Mouse (Mus musculus) cerebellum, postnatal 10 days (tissue): Measurements from ENCODE around the gene Rasgef1b.

Experiments
- DNase-seq, 2 experiments: peaks; one replicate each; pipeline ENCODE4 v3.0.0; 2021; ENCODE audit warnings: mixed read lengths in 2 of 2

Gene Rasgef1b

DNA sequence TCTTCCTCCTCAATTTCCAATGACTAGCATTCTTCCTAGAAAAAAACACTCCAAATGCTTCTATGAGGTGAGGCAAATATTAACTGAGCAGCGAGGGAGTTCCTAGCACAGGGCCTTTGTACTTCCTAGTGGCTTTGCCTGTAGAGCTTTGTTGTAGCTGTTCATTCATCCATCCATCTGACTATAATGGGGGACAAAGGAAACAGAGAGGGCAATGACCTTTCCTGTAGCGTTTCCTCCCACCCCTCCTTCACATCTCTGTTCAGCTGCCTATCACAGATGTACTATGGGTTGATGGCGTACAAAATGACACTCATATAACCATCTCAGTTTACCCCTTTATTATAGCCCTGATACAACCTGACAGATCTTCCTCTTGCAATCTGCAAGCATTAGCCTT, 337.3 kb downstream of the Rasgef1b start:
- no peak for DNase-seq

DNA sequence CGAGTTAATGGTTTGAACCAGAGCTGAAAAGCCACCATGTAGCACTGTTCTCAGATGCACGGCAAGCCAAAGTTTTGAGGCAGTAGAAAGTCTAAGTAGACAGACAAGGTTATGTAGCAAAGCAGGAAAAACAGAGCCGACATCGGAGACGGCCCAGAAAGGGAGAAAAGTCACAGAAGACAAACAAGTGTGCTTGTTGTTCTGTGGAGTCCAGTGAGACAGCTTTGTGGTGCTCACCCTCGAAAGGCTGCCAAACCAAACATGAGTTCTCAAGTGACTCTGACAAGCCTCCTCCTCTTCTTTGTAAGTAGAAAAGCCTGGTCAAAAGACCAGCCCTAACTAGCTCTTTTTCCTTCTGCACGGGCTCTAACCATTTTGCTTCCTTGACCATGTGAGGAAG, 338.1 kb downstream of the Rasgef1b start:
- no peak for DNase-seq

DNA sequence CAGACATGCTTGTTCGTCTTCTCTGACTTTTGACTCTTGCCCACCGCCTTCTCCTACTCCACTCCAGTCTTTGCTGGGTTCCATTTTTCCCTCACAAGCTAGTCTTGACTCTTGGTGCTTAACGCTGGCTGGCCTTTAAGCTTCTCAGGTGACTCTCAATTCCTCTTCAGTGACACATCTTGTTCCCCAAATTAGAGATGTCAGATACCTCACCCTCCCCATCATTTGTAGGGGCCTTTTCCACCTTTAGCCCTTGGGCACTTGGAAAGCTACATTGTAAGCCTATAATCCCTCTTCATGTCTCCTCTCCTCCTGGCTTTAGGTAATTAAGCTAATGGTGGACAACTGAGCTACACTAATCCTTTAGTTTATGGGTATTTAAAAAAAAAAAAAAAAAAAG, 338.6 kb downstream of the Rasgef1b start:
- no peak for DNase-seq

DNA sequence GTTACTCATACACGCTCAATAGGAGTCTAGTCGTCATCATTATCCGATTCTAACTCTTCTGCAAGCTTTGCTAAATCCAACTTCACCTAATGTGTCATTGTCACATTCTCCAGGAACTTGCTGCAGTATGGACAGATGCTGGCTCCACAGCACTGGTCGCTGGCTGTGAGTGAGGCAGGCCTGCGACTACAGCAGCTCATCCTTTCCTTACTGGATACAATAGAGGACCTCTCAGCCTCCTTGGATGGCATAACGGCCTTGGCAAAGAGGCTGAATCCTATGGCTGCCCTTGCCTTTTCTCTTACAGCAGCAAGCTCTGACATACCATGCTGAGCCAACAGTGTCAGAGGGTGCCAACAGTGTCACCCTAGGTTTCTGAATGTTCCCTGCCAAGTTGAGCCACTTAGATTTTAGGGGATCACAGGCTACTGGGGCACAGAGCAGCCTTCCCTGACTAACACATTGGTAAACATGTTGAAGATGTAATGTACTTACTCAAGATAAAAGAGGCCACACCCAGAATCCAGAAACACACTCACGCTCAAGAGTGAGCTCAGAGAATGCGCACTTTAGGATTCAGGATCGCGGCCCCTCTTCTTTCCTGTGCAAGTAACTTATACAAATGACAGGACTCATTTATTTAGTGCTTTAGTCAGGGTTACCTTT, 340.1 kb downstream of the Rasgef1b start:
- peak in 1 of 2 experiments; percentile 18 for DNase-seq

DNA sequence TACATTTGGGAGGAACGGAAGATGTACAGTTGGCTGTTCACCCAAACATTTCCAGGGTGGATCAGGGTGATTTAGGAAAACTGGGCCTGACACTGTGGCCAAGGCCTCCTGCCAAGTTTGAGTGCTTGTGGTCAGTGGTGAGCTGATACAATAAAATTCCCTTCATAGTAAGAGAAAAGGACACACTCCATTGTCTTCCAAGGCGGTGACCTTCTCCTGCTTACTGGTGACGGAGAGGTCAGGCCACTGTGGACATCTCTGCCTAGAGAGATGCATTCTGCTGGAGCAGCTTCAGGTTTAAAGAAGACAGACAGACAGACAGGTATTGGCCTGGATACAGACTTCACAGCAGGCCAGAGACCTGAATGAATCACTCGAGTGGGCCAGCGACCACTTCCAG, 340.7 kb downstream of the Rasgef1b start:
- DNase-seq = no peak

DNA sequence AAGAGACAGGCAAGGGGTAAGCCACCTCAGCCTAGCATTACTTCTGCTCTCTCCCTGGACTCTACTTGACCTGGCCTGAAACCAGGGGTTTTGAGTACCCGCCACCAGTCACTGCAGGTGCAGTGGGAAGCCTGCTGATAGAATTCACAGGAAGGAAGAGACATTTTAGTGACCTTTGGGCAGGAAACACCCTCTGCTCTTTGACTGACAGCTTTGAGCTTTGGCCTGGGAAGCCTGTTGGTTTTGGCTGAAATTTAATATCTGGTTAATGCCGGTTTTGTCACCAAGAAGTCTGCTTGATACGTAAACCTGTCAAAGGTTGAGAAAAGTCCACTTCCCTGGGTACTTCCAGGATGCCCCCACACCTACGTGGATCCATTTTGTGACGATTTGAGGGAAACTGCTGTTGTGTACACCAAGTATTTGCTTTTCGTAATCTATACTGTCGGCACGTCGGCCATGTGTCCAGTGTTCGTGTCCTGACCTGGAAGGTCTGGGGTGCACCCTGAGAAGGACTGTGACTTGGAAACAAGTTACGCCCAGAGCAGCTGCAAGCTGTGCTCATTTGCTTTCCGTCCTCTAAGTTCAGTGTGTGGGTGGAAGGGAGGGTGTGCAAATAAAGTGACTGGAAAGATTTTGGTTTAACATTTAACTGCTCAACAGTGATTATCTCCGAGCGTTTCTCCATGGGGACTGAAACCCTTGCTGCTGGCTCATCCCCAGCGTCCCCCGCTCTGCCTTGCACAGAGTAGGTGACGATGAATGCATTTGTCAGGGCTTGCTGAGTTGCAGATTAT, 341.5 kb downstream of the Rasgef1b start:
- no peak for DNase-seq

DNA sequence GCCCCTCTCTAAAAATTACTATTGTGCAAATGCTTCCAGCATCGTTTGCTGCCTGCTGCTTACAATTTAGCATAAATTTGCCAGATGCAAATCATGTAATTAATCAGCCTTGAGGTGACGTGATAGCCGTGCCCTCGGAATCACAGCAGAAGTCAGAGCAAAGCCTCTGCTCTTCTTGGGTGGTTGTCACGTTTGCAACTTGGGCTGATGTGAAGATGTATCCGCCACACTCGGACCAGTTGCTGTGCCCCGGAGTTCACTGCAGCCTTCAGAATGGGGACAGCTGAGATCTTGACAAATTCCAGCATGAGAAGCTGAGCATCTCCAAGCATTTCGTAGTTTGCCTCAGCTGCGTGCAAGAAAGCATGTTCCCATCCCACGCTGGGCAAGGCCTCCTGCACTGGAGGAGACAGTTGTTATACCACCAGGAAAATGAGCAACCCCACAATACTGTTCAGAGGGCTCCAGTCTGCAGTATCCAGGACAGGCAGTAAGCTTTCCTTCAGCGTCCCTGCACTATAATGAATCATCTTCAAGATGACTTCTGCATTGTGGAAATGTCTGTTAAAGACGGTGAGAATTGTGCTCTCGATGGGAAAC, 342.5 kb downstream of the Rasgef1b start:
- no peak for DNase-seq

DNA sequence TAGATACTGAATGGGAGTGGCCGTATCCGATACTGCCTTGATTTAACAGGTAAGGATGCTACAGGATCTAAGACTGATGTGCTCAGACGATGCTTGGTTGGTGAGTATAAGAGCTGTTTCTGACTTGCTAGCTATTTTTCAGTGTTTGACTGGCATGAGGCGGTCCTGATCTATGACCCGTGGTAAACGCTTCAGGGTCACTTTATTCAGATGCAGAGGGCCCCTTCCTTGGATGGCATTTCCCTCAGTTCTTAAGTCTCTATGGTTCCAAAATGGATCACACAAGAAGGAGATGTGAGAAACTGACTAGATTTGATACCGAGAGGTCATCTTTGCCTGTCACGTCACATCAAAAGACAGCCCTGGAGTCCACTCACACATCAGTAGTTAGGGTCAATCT, 343.1 kb downstream of the Rasgef1b start:
- no peak for DNase-seq

DNA sequence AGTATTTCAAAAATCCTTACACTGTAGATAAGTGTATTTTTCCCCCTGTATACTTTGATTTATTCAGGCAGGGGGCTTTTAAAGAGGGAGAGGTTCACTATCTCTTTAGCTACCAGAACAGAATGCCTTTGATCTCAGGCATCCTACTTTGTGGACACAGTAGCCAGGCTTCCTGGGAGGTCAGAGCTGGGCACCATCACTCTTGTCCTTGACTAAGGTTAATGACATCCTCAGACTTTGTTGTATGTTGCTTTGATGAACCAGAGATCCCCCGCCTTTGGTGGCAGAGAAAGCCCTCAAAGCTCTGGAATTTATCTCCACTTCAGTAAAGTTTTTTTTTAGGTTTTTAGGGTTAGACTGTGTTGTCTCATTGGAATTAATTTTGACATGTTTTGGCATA, 343.8 kb downstream of the Rasgef1b start:
- no peak for DNase-seq

DNA sequence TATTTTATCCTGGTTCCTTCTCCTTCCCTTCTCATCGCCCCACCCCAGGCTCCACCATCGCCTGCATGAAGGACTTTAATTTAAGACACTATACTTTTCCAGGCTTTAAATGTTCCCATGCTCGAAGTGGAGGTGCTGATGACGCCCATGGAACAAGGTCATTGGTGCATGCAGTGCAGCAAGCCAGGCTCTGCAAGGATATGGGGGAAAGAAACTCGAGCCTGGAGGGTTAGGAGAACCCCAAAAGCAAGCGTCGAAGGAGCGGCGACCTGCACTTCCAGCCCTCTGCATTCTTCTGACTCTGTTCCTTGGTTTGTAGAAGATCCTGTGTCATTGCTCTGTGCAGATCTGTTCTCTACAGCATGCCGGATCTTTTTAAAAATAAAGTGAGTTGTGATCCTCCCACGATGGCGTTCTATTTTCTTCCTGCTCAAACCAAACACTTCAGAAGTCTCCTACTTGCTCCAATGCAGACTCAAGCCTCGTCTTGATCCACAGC, 345.0 kb downstream of the Rasgef1b start:
- no peak for DNase-seq

DNA sequence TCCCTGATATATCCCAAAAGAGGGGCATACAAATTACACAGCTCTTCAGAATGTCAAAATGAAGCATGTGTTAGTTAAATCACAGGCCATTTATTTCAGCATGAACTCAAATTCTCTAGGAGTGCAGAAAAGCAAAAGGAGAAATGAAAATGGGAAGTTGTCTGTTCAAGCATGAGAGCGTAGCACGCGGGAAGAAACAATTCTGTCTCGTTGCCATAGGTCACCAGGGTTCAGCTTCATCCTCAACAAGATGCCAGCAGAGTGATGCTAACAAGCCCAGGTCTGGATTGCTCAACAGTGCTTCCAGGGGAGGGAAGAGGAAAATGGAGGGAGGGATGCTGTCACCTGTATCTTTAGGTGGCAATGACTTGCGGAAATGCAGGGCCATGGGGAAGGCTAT, 346.1 kb downstream of the Rasgef1b start:
- no peak for DNase-seq

DNA sequence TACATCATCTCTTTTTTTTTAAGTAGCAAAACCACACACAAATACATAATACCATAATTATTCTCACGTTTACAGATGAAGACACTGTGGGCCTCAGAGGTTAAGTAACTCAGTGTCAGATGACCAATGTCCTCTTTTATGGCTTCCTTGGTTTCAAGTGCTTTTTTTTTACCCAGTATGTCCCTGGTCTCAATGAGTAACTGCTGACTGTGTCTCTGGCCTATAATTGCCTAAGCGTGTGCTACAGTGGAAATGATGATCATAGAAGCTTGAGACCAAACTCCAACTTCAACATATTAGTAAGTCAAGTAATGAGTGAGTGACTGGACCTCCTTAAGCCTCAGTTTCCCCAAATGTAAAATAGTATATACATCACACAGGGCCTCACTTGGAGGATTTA, 347.2 kb downstream of the Rasgef1b start:
- no peak for DNase-seq

DNA sequence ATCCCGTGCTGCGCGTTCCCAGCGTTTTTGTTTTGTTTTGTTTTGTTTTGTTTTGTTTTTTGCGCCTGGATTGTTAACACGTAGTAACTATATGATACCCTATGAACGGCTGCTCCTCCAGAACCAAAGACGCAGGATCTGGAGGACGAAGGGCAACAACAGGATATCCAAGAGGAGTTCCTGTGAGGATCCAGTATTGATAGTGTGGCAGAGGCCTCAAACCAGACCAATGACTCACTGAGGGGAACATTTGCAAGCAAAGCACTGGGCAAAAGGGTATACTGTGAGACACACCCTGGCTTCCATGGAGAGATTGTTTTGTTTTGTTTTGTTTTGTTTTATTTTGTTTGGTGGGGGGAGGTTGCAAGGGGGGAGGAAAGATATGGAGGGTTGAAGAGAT, 348.0 kb downstream of the Rasgef1b start:
- DNase-seq = no peak

DNA sequence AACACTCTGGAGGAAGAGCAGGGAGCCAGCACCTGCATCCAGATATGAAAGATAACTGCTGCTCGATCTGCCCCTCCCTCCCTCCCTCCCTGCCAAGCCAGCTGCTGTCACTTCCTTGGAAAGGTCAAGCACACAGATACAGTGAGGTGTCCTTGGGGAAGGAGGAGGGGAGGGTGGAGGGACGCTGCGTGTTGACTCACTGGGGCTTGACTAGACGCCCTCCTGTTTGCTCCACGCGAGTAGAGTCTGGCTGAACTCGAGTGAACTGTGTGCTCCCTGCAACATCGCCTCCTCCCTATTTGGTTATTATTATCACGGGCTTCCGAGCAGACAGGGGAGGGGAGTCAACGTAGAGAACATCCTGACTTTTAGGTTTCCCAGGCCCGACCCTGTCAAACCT, 348.7 kb downstream of the Rasgef1b start:
- DNase-seq = no peak

DNA sequence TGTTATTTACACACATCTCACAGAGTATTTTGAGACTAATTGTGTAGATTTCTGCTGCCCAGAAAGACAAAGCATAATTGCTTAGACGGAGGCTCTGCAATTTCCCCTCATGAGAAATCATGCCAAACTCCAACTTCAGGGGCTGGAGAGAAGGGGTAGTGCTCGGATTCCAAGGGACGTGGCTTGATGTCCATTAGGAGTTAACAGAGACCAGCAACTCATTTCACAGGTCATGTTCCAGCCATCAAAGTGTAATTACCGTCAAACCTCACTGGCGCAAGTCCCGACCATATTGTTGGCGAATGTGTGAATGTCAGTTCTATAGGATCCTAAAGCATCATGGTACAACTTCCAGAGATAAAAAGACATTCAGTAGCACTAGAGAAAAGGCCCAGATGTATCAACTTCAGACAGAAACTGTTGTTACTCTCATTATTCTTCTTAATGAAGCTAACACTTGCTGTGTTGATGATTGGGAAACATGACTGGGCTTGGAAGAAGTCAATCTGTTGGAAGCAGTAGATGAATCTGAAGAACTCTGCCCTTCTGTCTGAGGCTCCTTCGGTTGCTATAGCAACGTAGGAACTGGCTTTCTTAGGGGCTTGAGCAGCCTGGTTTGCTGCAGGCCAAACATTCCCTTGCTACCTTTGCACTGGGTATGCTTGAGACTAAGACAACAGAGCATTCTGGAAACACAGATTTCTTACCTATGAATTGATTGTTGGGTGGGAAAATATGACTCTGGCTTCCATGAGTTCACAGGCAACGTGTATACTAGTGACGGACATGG, 350.2 kb downstream of the Rasgef1b start:
- peak in 1 of 2 experiments; percentile 22 for DNase-seq

DNA sequence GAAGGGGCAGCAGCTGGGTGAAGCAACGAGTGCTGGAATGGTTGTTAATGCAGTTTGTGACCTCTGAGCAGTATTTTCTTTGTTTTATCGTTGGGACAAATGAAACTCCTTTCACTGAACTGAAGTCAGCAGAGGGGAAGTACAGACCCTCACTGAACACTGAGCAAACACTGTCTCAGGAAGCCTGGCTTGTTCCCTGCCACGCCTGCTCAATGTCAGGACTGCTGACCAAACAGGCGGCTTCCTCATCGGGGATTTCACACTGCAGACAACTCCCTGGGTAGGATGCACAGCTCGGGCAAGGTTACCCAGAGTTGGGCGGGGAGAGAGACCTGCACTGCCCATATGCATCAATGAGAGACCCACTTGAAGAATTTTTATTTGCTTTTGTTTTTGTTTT, 353.1 kb downstream of the Rasgef1b start:
- no peak for DNase-seq

DNA sequence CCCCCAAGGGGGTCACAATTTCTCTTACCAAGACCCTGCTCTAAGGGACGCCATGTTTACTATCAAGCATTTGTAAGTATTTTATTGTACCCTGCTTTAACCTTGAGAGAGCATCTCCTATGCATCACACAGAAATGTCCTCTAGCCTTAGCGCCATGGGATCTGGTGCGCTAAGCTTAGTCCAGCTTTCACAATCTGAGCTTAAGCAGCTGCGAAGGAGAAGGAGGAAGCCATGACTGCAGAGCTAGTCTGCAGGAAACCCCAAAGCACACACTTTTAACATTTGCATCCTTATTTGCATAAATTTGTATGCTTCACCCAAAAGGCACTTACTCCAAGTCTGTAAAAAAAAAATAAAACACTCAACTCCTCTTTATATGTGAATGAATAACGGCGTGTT, 354.4 kb downstream of the Rasgef1b start:
- DNase-seq = no peak

DNA sequence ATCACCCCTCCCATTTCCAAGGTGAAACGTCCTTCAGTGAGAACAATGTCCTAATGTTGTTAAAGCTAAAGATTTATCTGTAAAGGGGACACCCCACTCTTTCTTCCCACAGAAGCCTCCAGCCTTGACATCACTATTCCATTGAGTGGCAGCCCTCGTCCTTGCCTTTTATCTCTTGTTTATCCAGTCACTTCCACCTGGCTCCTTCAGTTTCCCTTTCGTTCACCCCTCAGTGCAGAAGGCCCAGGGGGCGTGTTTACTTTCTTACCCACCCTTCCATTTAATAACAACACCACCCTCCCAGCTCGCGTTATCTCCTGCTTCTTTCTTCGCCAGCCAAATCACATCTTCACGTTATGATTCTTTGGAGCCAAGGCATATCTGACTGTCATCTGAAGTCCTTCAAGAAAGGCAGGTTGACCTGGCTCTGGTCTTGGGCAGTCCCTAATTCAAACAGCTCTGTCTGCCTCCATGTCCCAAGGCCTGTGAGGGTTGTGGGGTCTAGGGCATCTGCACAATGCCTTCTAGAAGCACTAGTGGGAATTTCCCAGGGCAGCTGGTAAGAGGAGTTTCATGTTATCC, 355.2 kb downstream of the Rasgef1b start:
- DNase-seq = no peak

DNA sequence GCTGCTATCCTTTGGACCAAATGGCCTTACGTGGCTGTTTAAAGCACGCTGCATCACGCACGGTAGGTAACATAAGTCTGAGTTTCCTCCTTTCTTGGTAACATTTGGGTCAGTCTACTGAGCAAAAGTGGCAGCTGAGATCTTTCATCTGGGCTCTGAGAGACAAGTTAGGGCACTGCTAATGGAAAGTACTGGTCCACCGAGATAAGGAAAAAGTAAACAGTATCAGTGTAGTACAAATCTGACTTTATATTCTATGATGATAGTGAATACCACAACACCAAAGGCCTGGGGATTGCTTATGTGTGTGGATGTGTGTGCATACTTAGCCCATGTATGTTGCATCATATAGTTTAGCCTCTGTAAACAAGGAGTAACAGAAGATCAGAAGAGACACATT, 358.2 kb downstream of the Rasgef1b start:
- DNase-seq = no peak

DNA sequence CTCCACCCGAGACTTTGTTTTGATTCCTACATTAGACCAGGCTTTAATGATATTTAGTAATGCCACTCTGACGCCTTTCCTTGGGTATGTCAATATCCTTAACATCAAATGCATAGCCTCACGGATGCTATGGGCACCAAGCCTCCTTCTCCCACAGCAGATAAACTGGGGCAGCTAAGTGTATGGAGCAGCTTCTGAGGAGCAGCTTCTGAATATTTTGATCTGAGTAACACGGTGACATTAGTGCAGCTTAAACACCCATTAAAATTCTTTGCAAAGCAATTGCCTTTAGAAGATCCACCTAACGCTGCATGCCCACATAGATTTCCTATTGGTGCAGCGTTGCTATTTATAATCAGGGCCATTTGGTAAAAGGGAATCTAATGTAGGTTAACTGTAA, 359.6 kb downstream of the Rasgef1b start:
- DNase-seq = no peak

DNA sequence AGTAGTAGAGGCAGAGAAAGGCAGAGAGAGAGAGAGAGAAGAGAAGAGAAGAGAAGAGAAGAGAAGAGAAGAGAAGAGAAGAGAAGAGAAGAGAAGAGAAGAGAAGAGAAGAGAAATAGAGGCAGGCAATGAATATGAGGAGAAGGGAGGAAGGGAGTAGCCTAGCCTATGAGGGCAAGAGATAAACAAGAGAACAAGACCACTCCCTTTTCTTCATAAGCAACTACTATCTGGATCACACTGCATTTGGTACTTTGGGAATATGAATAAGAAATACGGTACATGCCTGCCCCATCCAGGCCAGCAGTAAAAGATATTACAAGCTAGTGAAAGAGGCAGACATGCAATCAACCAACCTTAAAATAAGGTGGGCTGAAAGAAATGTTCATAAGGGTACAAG, 360.2 kb downstream of the Rasgef1b start:
- no peak for DNase-seq

DNA sequence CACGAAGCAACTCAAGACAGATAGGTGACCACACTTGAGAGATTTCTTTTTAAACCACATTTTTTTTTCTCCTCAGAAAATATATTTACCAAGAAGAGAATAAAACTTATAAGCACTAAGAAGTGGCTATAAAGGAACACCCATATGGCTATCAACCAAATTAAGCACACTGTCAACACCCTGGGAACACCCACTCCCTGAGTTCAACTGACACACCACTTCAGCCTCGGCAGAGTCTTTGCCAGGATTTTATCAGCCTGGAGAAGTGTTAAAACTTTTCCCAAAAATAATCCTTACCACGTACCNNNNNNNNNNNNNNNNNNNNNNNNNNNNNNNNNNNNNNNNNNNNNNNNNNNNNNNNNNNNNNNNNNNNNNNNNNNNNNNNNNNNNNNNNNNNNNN, 368.3 kb downstream of the Rasgef1b start:
- DNase-seq = no peak

DNA sequence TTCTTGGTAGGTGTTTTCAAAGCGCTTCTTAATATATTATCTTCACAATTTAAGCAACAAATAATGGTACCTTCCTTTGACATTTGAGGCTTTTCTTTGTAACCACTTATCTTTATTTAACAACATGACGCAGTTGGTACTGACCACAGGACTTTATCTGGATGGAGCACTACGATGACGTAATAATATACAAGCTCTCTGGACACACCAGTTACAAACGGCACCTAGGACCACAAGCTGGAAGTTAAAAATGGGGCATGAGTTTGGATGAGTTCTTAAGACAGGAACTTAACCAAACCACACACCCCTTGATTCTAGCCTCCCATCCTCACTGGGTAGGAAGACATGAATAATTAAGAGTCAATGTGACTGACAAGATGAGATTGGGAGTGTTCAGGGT, 369.6 kb downstream of the Rasgef1b start:
- no peak for DNase-seq
